Mouse (Mus musculus): Measurements from ENCODE around the gene Phactr2. TPM values are rescaled to one million over a fixed set of nuclear protein-coding genes. Genes with fewer than 3 reads are reported as not detected.
A peak's percentile ranks its signal among the peaks of the same experiment; 100 is the strongest.

Phactr2 gene
- polyA plus RNA-seq, 1 experiment from 2014 or later = 10.7 TPM

- no peak overlapping the region for H3K27ac ChIP-seq
- WGBS = 87% methylated on average over 4 of the region's 4 CpGs
- H3K36me3 ChIP-seq = no peaks in the 10 kb centered on the region
- H3K9me3 ChIP-seq = no peaks in the 10 kb centered on the region
- no peaks in the 10 kb centered on the region for H3K27me3 ChIP-seq (ENCODE audit: insufficient read depth, poor library complexity, severe bottlenecking)
- no peak overlapping the region for H3K4me3 ChIP-seq
- no peak for DNase-seq (ENCODE audit: low spot score)
- H3K4me1 ChIP-seq (replicated peaks) = peaks cover 5% of the 10 kb centered on the region; the same call in 1 of the 2 replicates
Measured at GRCm38 (mm10) chr10:13440292-13440691, 33.9 kb downstream of the Phactr2 start.

GRCm38 (mm10) chr10:13438118-13438821 is 35.9 kb downstream of the Phactr2 start:
- WGBS = 59% methylated on average over 10 of the region's 10 CpGs
- DNase-seq (ENCODE audit: low spot score) = no peak

GRCm38 (mm10) chr10:13437011-13437410 is 37.2 kb downstream of the Phactr2 start:
- no peaks in the 10 kb centered on the region for H3K36me3 ChIP-seq
- no peak overlapping the region for H3K27ac ChIP-seq
- no peak overlapping the region for H3K4me3 ChIP-seq
- no peaks in the 10 kb centered on the region for H3K9me3 ChIP-seq
- DNase-seq (ENCODE audit: low spot score) = no peak
- H3K4me1 ChIP-seq (replicated peaks) = peaks cover 16% of the 10 kb centered on the region
- H3K27me3 ChIP-seq (ENCODE audit: insufficient read depth, poor library complexity, severe bottlenecking) = 0 out of 2 replicates have a peak, but pooled peaks cover 4% of the 10 kb centered on the region
- 88% methylated on average over 9 of the region's 9 CpGs for WGBS

More at GRCm38 (mm10) chr10:13438118-13438821, 35.9 kb downstream of the Phactr2 start:
- Histone ChIP-seq H3K36me3 (no peaks in the 10 kb centered on the region), H3K27ac (no peak overlapping the region), H3K4me1 (replicated peaks) (peaks cover 5% of the 10 kb centered on the region; the same call in 1 of the 2 replicates), H3K27me3 (ENCODE audit: insufficient read depth, poor library complexity, severe bottlenecking) (0 out of 2 replicates have a peak, but pooled peaks cover 4% of the 10 kb centered on the region), H3K9me3 (no peaks in the 10 kb centered on the region), H3K4me3 (no peak overlapping the region)

GRCm38 (mm10) chr10:13433016-13433415 is 41.2 kb downstream of the Phactr2 start:
- Histone ChIP-seq H3K9me3 (no peaks in the 10 kb centered on the region), H3K4me3 (no peak overlapping the region), H3K36me3 (no peaks in the 10 kb centered on the region), H3K27me3 (ENCODE audit: insufficient read depth, poor library complexity, severe bottlenecking) (0 out of 2 replicates have a peak, but pooled peaks cover 4% of the 10 kb centered on the region), H3K4me1 (replicated peaks) (peaks cover 24% of the 10 kb centered on the region), H3K27ac (no peak overlapping the region)
- 69% methylated on average over 7 of the region's 7 CpGs for WGBS
- DNase-seq (ENCODE audit: low spot score) = no peak

GRCm38 (mm10) chr10:13431641-13432540 is 42.3 kb downstream of the Phactr2 start:
- DNase-seq (ENCODE audit: low spot score) = peak; percentile 33
- Histone ChIP-seq H3K9me3 (no peaks in the 10 kb centered on the region), H3K36me3 (no peaks in the 10 kb centered on the region), H3K27me3 (ENCODE audit: insufficient read depth, poor library complexity, severe bottlenecking) (0 out of 2 replicates have a peak, but pooled peaks cover 4% of the 10 kb centered on the region), H3K27ac (peak overlapping the region; percentile 76), H3K4me3 (no peak overlapping the region), H3K4me1 (replicated peaks) (peaks cover 23% of the 10 kb centered on the region)
- WGBS = 27% methylated on average over 8 of the region's 8 CpGs

- Histone ChIP-seq H3K9me3 (no peaks in the 10 kb centered on the region), H3K27ac (no peak overlapping the region), H3K4me1 (replicated peaks) (peaks cover 23% of the 10 kb centered on the region), H3K27me3 (ENCODE audit: insufficient read depth, poor library complexity, severe bottlenecking) (0 out of 2 replicates have a peak, but pooled peaks cover 4% of the 10 kb centered on the region), H3K36me3 (no peaks in the 10 kb centered on the region), H3K4me3 (no peak overlapping the region)
- peak; percentile 65 for DNase-seq (ENCODE audit: low spot score)
- WGBS = 14% methylated on average over 5 of the region's 5 CpGs
Measured at GRCm38 (mm10) chr10:13429766-13430165, 44.4 kb downstream of the Phactr2 start.

- H3K36me3 ChIP-seq = no peaks in the 10 kb centered on the region
- peak overlapping the region; percentile 73; the same call in 1 of the 2 replicates for H3K27ac ChIP-seq
- no peak for DNase-seq (ENCODE audit: low spot score)
- H3K27me3 ChIP-seq (ENCODE audit: insufficient read depth, poor library complexity, severe bottlenecking) = 0 out of 2 replicates have a peak, but pooled peaks cover 4% of the 10 kb centered on the region
- WGBS = 69% methylated on average over 13 of the region's 13 CpGs
- H3K4me1 ChIP-seq (replicated peaks) = peaks cover 23% of the 10 kb centered on the region
- no peaks in the 10 kb centered on the region for H3K9me3 ChIP-seq
- H3K4me3 ChIP-seq = no peak overlapping the region
Measured at GRCm38 (mm10) chr10:13429240-13429639, 45.0 kb downstream of the Phactr2 start.

DNA sequence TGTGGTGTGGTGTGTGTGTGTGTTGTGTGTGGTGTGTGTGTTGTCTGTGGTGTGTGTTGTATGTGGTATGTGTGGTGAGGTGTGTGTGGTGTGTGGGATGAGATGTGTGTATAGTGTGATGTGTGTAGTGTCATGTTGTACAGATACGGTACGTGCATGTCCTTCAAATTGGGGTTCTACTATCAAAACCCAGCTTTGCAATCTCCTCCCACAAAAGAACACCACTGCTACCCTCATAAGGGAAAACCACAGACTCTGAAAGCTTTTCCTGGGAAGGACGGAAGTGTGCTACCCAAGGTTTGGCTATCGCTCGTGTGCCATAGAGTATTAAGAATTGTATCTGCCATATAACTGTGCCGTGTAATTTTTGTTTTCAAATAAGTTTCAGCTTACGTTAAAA is 45.7 kb downstream of the Phactr2 start:
- H3K36me3 ChIP-seq = no peaks in the 10 kb centered on the region
- H3K4me3 ChIP-seq = no peak overlapping the region

GRCm38 (mm10) chr10:13427599-13427998 is 46.6 kb downstream of the Phactr2 start:
- Histone ChIP-seq H3K36me3 (no peaks in the 10 kb centered on the region), H3K4me1 (replicated peaks) (peaks cover 18% of the 10 kb centered on the region), H3K9me3 (no peaks in the 10 kb centered on the region), H3K4me3 (no peak overlapping the region), H3K27me3 (ENCODE audit: insufficient read depth, poor library complexity, severe bottlenecking) (no peaks in the 10 kb centered on the region), H3K27ac (peak overlapping the region; percentile 46; the same call in 1 of the 2 replicates)
- WGBS = 91% methylated on average over 10 of the region's 10 CpGs
- DNase-seq (ENCODE audit: low spot score) = no peak

More for the DNA sequence above, 45.7 kb downstream of the Phactr2 start:
- peaks cover 23% of the 10 kb centered on the region for H3K4me1 ChIP-seq (replicated peaks)
- H3K27ac ChIP-seq = peak overlapping the region; percentile 45
- DNase-seq (ENCODE audit: low spot score) = no peak
- H3K9me3 ChIP-seq = no peaks in the 10 kb centered on the region
- WGBS = 94% methylated on average over 7 of the region's 7 CpGs
- 0 out of 2 replicates have a peak, but pooled peaks cover 1% of the 10 kb centered on the region for H3K27me3 ChIP-seq (ENCODE audit: insufficient read depth, poor library complexity, severe bottlenecking)

GRCm38 (mm10) chr10:13425198-13425597 is 49.0 kb downstream of the Phactr2 start:
- 91% methylated on average over 9 of the region's 9 CpGs for WGBS
- Histone ChIP-seq H3K4me3 (no peak overlapping the region), H3K27me3 (ENCODE audit: insufficient read depth, poor library complexity, severe bottlenecking) (no peaks in the 10 kb centered on the region), H3K4me1 (replicated peaks) (peaks cover 3% of the 10 kb centered on the region; the same call in 1 of the 2 replicates), H3K27ac (peak overlapping the region; percentile 50), H3K36me3 (no peaks in the 10 kb centered on the region), H3K9me3 (no peaks in the 10 kb centered on the region)
- DNase-seq (ENCODE audit: low spot score) = no peak

DNA sequence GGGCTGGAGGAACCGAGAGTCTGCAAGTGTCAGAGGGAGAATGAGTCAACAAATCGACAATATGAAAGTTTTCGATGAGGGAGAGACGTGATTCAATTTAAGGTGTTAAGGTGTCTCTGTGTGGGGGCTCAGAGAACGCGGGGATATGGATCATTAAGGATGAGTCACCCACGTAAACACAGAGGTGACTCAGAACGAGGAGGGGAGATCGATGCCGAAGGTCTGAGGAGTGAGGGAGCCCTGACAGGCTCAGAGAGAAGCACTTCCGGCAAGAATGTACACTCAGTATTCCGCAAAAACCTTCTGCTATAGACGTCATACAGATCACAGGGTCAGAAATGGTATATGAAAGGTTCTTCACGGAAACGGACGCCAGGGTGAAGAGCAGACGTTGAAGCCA is 49.7 kb downstream of the Phactr2 start:
- 89% methylated on average over 17 of the region's 17 CpGs for WGBS
- no peak for DNase-seq (ENCODE audit: low spot score)
- no peak overlapping the region for H3K4me3 ChIP-seq
- 0 out of 2 replicates have a peak, but pooled peaks cover 2% of the 10 kb centered on the region for H3K4me1 ChIP-seq (replicated peaks)
- H3K36me3 ChIP-seq = no peaks in the 10 kb centered on the region
- H3K27me3 ChIP-seq (ENCODE audit: insufficient read depth, poor library complexity, severe bottlenecking) = no peaks in the 10 kb centered on the region
- no peak overlapping the region for H3K27ac ChIP-seq
- no peaks in the 10 kb centered on the region for H3K9me3 ChIP-seq

GRCm38 (mm10) chr10:13424015-13424414 is 50.2 kb downstream of the Phactr2 start:
- H3K36me3 ChIP-seq = no peaks in the 10 kb centered on the region
- WGBS = 92% methylated on average over 10 of the region's 10 CpGs
- no peaks in the 10 kb centered on the region for H3K27me3 ChIP-seq (ENCODE audit: insufficient read depth, poor library complexity, severe bottlenecking)
- no peak overlapping the region for H3K27ac ChIP-seq
- no peaks in the 10 kb centered on the region for H3K4me1 ChIP-seq (replicated peaks)
- H3K9me3 ChIP-seq = no peaks in the 10 kb centered on the region
- H3K4me3 ChIP-seq = no peak overlapping the region
- no peak for DNase-seq (ENCODE audit: low spot score)
